ENCODE assay signal across 18 mouse cellular contexts in the genomic region with DNA sequence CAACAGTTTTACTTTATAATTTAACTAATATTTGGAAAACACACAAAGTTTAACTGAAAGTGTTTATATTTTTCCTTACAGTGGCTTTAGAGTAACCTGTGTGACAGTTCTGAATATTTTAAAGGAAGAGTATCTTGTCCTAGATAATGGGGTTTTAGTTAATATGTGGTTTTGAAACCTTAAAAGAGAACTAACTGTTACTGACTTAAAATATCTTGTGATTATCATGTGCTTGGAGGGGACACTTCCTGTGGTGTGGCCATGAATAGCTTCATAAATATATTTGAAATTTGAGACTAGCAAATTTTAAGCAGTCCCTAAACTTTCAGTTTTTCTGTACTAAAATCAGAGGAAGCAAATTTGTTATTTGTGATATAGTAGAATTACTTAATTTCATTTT.
"Had no signal": no experiment of that assay in that cellular context is flagged by ENCODE, and none has a peak within 500 bp of the region (broad histone marks: within the 10 kb centered on the region; RNA-seq: fewer than 3 reads in every experiment).

No protein-coding gene starts in this region.

- H3K27me3 ChIP-seq: limb, embryonic 13.5 days; liver, embryonic 13.5 days; neural tube, embryonic 13.5 days had no signal

- DNase-seq: kidney, adult 2 months; kidney, postnatal 25 days; layer of hippocampus, adult 9-11 months; liver; liver, embryonic 13.5 days; lung, embryonic 14.5 days; midbrain, embryonic 14.5 days; thymus, postnatal 25 days had no signal

- H3K4me2 ChIP-seq: limb, embryonic 13.5 days; liver, embryonic 13.5 days; lung, embryonic 14.5 days; midbrain, embryonic 11.5 days; neural tube, embryonic 13.5 days had no signal

- H3K9ac ChIP-seq: limb, embryonic 13.5 days; liver, embryonic 13.5 days; lung, embryonic 14.5 days; neural tube, embryonic 13.5 days had no signal

- ATAC-seq: intestine, postnatal 0 days; lung, postnatal 0 days had no signal

- H3K4me1 ChIP-seq: limb, embryonic 10.5 days; limb, embryonic 13.5 days; liver, embryonic 13.5 days; neural tube, embryonic 13.5 days had no signal

- H3K9me3 ChIP-seq: limb, embryonic 10.5 days; limb, embryonic 13.5 days; liver, embryonic 13.5 days; neural tube, embryonic 13.5 days had no signal

- H3K4me3 ChIP-seq: layer of hippocampus, adult 2 months; limb, embryonic 10.5 days; limb, embryonic 13.5 days; liver, embryonic 13.5 days; myocyte; neural tube, embryonic 13.5 days had no signal

- H3K27ac ChIP-seq: kidney, postnatal 0 days; layer of hippocampus, adult 2 months; limb, embryonic 10.5 days; limb, embryonic 13.5 days; liver, embryonic 13.5 days; neural tube, embryonic 13.5 days; stomach, postnatal 0 days had no signal
